Mouse (Mus musculus): Measurements from ENCODE around the gene Snx10.

The Snx10 gene

GRCm38 (mm10) chr6:51533467-51534200 is 9.9 kb downstream of the Snx10 start:
- no peak for DNase-seq (ENCODE audit: extremely low spot score)

GRCm38 (mm10) chr6:51535571-51535970 is 11.9 kb downstream of the Snx10 start:
- DNase-seq (ENCODE audit: extremely low spot score), result no peak

GRCm38 (mm10) chr6:51540525-51540924 is 16.8 kb downstream of the Snx10 start:
- no peak for DNase-seq (ENCODE audit: extremely low spot score)

GRCm38 (mm10) chr6:51541422-51541821 is 17.7 kb downstream of the Snx10 start:
- no peak for DNase-seq (ENCODE audit: extremely low spot score)

- no peak for DNase-seq (ENCODE audit: extremely low spot score)
Observed at GRCm38 (mm10) chr6:51542147-51542546, 18.4 kb downstream of the Snx10 start.

GRCm38 (mm10) chr6:51543639-51544117 is 20.0 kb downstream of the Snx10 start:
- DNase-seq (ENCODE audit: extremely low spot score), result peak; percentile 22

- no peak for DNase-seq (ENCODE audit: extremely low spot score)
Observed at GRCm38 (mm10) chr6:51544118-51544681, 20.5 kb downstream of the Snx10 start.

- no peak for DNase-seq (ENCODE audit: extremely low spot score)
Observed at GRCm38 (mm10) chr6:51545219-51545859, 21.6 kb downstream of the Snx10 start.

- no peak for DNase-seq (ENCODE audit: extremely low spot score)
Observed at GRCm38 (mm10) chr6:51546085-51546484, 22.4 kb downstream of the Snx10 start.

GRCm38 (mm10) chr6:51548757-51549156 is 25.1 kb downstream of the Snx10 start:
- DNase-seq (ENCODE audit: extremely low spot score), result no peak

- DNase-seq (ENCODE audit: extremely low spot score), result no peak
Observed at GRCm38 (mm10) chr6:51551267-51551802, 27.6 kb downstream of the Snx10 start.

- no peak for DNase-seq (ENCODE audit: extremely low spot score)
Observed at GRCm38 (mm10) chr6:51556562-51556961, 32.9 kb downstream of the Snx10 start.

- DNase-seq (ENCODE audit: extremely low spot score), result no peak
Observed at GRCm38 (mm10) chr6:51558311-51558710, 34.6 kb downstream of the Snx10 start.

- no peak for DNase-seq (ENCODE audit: extremely low spot score)
Observed at GRCm38 (mm10) chr6:51566771-51567680, 43.3 kb downstream of the Snx10 start.

GRCm38 (mm10) chr6:51569086-51569485 is 45.4 kb downstream of the Snx10 start:
- DNase-seq (ENCODE audit: extremely low spot score), result no peak

GRCm38 (mm10) chr6:51573136-51573535 is 49.4 kb downstream of the Snx10 start:
- DNase-seq (ENCODE audit: extremely low spot score), result no peak

- DNase-seq (ENCODE audit: extremely low spot score), result no peak
Observed at GRCm38 (mm10) chr6:51574132-51574531, 50.4 kb downstream of the Snx10 start.

GRCm38 (mm10) chr6:51578415-51578814 is 54.7 kb downstream of the Snx10 start:
- no peak for DNase-seq (ENCODE audit: extremely low spot score)

GRCm38 (mm10) chr6:51580040-51580680 is 56.5 kb downstream of the Snx10 start:
- peak; percentile 88 for DNase-seq (ENCODE audit: extremely low spot score)

- DNase-seq (ENCODE audit: extremely low spot score), result no peak
Observed at GRCm38 (mm10) chr6:51581418-51581817, 57.7 kb downstream of the Snx10 start.

GRCm38 (mm10) chr6:51582051-51582450 is 58.4 kb downstream of the Snx10 start:
- no peak for DNase-seq (ENCODE audit: extremely low spot score)
